Mouse (Mus musculus): ENCODE measurements at regions not wholly inside any gene's neighbourhood (a gene's known extent, or its start where the extent isn't known, plus 50 kb on each side); places are given as distances from the start of the nearest gene placed in this dataset.

- DNase-seq (ENCODE audit: extremely low read depth, insufficient read length, low spot score), result peak; percentile 61
These were observed 339.6 kb downstream of the Foxa2 start for GRCm38 (mm10) chr2:147707156-147707555.

GRCm38 (mm10) chr2:147703981-147704380, 342.3 kb downstream of the Pax1 start:
- DNase-seq (ENCODE audit: extremely low read depth, insufficient read length, low spot score), result no peak

DNA sequence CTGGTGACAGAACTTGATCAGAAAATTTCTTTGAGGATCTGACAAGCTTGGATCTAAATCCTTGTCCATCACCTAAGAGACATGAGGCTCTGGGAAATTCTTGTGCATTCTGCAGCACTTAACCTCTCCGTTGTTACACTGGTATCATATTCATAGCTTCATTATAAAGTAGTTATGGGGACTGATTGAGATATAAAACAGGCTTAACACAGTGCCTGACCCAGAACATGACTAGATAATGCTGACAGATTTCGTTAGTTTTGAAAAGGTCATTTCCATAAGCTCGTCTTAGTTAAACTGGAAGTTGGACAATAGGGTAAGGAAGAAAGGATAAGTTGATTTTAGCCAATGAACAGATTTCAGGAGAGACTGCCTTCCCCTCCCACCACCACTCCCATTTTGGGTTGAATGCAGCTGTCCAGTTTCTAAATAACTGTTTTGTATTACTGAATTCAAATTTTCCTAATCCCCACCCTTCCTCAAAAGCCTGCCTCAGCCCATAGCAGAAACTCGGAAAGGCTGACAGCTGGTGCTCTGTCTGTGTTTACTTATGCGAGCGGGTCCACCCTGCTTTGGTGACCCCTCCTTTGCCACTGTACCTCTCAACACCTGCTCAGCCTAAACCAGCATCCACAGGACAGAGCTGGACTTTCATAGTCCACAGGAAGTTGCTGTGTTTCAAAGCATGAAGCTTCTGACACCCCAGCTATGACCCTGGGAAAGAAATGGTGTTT, 340.8 kb downstream of the Pax1 start:
- DNase-seq (ENCODE audit: extremely low read depth, insufficient read length, low spot score), result no peak

- DNase-seq (ENCODE audit: extremely low read depth, insufficient read length, low spot score), result no peak
These were observed 337.9 kb downstream of the Pax1 start for GRCm38 (mm10) chr2:147699524-147700081.

DNA sequence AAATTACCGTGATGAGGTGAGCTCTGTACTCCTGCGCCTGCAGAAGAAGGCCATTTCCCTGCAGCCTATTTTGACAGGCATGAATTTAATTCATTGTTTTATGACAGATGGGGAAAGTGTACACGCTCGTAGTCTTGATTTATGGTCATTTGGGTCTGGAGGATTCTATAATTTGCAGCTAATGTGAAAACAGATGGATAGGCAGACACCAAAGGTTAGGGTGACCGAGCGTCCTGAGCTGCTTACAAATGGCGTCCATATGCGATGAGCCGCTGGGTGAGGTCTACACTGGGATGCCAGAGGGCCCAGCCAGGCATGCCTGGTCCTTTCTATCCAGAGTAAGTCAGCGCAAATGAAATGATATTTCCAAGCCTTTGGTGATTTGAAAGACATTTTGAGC, 330.2 kb downstream of the Pax1 start:
- DNase-seq (ENCODE audit: extremely low read depth, insufficient read length, low spot score), result no peak

DNA sequence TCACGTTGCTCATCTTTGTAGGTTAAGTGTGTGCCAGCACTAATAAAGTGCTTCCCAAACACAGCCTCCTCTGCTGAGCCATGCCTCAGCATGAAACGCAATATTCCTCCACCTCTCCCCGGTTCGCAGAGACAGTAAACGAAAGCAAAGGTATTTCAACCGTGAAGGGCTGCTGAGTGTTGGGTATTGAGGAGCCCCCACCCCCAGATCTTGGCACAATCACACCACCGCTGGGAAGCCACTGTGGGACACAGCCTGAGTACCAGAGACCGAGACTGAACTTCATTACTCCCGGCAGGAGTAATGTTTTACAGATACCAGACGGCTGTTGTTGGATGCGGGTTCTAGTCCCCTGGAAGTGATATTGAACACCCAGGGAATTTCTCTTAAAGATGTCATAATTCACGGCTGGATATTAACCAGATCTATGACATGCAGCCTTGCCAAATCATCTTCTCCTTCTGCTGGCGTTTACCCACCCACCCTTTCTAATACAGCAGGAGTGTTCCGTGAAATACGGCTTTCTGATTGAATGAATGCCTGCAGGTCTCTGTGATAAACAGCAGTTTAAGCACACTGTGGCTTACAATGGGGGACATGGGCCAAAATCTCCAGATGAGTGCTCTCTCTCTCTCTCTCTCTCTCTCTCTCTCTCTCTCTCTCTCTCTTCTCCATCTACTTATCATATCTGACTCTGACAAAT, 328.9 kb downstream of the Pax1 start:
- DNase-seq (ENCODE audit: extremely low read depth, insufficient read length, low spot score), result no peak

GRCm38 (mm10) chr2:147688742-147689141, 327.0 kb downstream of the Pax1 start:
- no peak for DNase-seq (ENCODE audit: extremely low read depth, insufficient read length, low spot score)

DNA sequence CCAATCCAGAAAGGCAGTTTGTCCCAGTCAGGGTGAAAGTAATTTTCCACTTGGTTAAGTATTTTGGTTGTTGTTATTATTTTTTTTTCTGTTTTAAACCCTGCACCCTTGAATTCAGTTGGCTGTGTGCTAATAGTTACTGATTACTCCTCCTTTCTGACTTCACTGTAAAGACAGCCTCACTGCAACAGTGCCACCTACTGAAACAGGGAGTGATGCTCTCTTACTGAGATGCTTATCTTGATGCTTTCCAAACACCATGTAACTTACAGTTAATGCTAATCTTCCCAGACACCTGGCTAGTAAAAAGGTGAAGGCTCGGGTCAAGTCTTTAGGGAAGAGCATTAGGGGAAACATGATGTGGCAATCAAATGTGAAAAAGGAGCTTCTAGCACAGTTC, 294.9 kb downstream of the Pax1 start:
- DNase-seq (ENCODE audit: extremely low read depth, insufficient read length, low spot score), result no peak

DNA sequence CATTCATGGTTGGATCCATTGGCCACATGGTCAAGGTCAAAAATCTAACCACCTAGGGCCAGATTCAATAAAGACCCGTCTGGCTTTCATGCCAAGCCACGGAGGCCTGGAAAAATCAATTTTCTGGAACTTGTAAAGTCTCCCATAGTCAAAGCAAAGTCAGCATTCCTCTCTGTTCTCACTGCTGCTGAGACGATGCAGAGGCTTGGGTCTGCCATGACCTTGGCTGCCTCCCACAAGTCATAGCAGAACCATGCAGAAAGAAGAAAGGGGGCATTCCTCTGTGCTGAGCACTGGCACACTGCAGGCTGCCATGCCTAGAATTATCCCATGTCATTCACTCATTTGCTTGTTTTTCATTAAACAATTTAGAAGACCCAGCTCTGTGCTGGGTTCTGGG, 288.5 kb downstream of the Pax1 start:
- no peak for DNase-seq (ENCODE audit: extremely low read depth, insufficient read length, low spot score)

DNA sequence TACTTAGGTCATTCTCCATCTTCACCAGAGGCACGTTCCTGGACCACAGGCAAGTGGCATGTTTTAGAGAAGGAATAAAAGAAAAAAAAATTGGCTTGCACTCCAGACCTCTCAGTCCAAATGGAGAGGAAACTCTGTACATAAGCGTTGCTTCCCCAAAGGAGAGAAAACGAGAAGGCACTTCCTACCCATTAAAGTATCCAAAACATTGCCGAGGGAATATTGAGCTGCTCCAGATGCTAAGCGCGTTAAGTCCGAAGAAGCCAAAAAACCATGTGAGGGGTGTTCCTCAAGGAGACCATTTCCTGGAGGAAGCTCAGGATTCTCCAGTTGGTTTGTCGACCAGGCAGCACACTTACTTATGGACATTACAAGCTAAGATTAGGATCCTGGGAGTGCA, 286.2 kb downstream of the Pax1 start:
- DNase-seq (ENCODE audit: extremely low read depth, insufficient read length, low spot score), result no peak

GRCm38 (mm10) chr2:147647506-147647905, 285.8 kb downstream of the Pax1 start:
- DNase-seq (ENCODE audit: extremely low read depth, insufficient read length, low spot score), result no peak

DNA sequence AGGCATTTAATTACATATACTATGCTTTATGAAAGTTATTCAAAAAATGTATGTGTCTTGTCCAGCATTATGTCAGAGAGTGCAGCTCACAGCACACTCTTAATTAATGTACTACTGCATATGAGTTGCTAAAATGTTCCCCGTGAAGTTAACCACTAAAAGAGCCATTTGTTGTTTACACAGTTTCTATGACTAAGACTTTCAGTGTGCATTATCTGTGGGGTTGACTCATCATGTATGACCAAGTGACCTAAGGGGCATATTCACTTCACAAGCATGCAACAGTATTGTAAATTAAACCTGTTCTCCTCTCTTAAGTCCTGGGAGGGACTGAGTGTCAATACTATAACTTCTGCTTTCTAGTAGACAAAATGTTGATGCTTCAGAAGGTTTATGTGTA, 276.2 kb downstream of the Pax1 start:
- no peak for DNase-seq (ENCODE audit: extremely low read depth, insufficient read length, low spot score)

DNA sequence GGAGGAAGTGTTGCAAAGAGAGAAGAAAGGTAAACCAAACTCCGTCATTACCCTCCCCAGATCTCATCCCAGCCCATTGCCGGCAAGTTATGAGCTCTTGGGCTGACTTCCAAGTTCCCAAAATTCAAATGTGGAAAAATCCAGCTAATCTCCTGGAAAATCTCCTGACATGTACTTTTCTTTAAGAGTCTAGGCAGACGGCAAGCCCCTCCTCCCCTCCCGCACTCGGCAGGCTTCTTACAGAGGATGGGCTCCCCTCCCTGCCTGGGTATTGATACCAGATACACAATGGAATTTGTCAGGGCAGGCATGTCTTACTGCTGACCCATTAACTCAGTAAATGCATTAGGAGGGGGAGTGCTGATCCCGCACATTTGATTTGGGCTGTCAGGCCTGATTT, 271.0 kb downstream of the Pax1 start:
- DNase-seq (ENCODE audit: extremely low read depth, insufficient read length, low spot score), result no peak

GRCm38 (mm10) chr2:147629716-147630115, 268.0 kb downstream of the Pax1 start:
- DNase-seq (ENCODE audit: extremely low read depth, insufficient read length, low spot score), result no peak

- DNase-seq (ENCODE audit: extremely low read depth, insufficient read length, low spot score), result no peak
These were observed 265.4 kb downstream of the Pax1 start for GRCm38 (mm10) chr2:147627096-147627495.

DNA sequence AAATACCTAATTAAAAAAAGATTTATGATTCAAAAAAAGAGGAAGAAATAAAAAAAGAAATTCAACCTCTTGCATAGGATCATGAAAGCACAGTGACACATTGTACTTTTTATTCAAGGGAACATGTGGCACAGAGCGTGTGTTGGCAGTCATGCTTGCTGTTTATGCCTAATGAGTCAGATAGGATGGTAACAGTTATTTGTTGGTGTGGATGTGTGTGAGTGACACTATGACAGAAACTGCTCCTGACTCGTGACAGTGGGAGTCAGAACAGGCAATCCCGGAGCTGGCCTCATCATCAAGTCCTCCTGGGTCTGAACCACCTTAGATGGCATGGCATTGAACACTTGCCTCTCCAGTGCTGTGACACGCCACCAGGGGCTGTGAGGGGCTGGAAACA, 261.4 kb downstream of the Pax1 start:
- no peak for DNase-seq (ENCODE audit: extremely low read depth, insufficient read length, low spot score)

DNA sequence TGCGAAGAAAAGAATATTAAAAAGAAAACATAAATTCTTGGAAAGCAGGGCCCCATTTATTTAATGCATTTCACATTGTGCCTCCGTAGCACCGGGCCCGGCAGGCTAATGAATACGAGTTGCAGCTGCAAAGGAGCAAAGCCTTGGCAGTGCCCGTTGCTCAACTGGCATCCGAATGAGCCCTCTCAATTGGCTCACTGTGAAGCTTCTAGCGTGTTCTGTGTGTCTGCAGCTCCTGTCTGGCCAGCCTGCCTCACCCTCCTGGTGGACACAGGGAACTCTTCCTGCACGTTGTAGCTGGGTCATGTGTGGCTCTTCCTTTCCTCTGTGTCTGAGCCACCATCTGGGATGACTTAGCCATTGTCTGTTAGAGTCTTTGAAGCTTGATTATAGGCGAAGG, 256.1 kb downstream of the Pax1 start:
- no peak for DNase-seq (ENCODE audit: extremely low read depth, insufficient read length, low spot score)

DNA sequence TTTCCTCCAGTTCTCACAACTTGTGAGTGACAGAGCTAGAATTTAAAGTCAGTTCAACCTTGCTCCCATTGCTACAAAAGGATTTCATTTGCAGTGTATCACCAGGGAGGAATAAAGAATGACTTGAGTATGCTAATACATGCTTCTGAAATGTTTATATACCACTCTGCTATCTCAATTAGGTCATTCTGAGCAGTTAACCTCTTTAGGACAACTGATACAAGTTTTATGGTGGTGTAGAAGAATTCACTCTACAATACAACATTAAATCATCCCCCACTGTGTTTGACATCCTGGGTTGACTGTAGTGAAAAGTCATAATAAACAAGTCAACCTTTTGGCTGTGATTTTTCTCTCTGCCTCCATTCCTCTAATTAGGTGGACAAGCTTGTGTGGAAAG, 248.6 kb downstream of the Pax1 start:
- DNase-seq (ENCODE audit: extremely low read depth, insufficient read length, low spot score), result no peak

GRCm38 (mm10) chr2:147601639-147602038, 239.9 kb downstream of the Pax1 start:
- DNase-seq (ENCODE audit: extremely low read depth, insufficient read length, low spot score), result no peak

GRCm38 (mm10) chr2:147572413-147572812, 210.7 kb downstream of the Pax1 start:
- DNase-seq (ENCODE audit: extremely low read depth, insufficient read length, low spot score), result no peak

GRCm38 (mm10) chr2:147561220-147561619, 199.5 kb downstream of the Pax1 start:
- no peak for DNase-seq (ENCODE audit: extremely low read depth, insufficient read length, low spot score)

Data from 3134 (cell line).